Mouse (Mus musculus) stomach, embryonic 14.5 days (tissue): ENCODE measurements around the gene Ube4a. TPM values are rescaled to one million over a fixed set of nuclear protein-coding genes. Genes with fewer than 3 reads are reported as not detected.

Source experiments
- ATAC-seq: fragments of 200-750 bp; cut with Nextera tagmentation; 2 replicates; pipeline ENCODE4 v1.8.0; 2017; ENCODE audit warnings: low read depth, moderate TSS enrichment; ENCODE audit not compliant: insufficient number of reproducible peaks, insufficient read depth, low FRiP score
- H3K27ac ChIP-seq: fragments of 300-500 bp; sonication (generic); 2 replicates; pipeline ENCODE4 v1.5.1; 2014; ENCODE audit warnings: mild to moderate bottlenecking, low read length, moderate library complexity, mixed read lengths
- H3K27me3 ChIP-seq: fragments of 300-500 bp; sonication (generic); 2 replicates; pipeline ENCODE4 v1.6.1; 2014; ENCODE audit warnings: low read length, control low read depth, mixed read lengths; ENCODE audit not compliant: control insufficient read depth, insufficient read depth
- H3K36me3 ChIP-seq: fragments of 300-500 bp; sonication (generic); 2 replicates; pipeline ENCODE4 v1.6.1; 2014; ENCODE audit warnings: mild to moderate bottlenecking, control low read depth, low read length, moderate library complexity, mixed read lengths; ENCODE audit not compliant: control insufficient read depth, insufficient read depth
- H3K4me1 ChIP-seq: fragments of 300-500 bp; sonication (generic); 2 replicates; pipeline ENCODE4 v1.6.1; 2014; ENCODE audit warnings: low read length, control low read depth, mixed read lengths; ENCODE audit not compliant: control insufficient read depth, insufficient read depth
- H3K4me2 ChIP-seq: fragments of 300-500 bp; sonication (generic); replicated peaks from 2 replicates; pipeline ENCODE4 v1.6.1; 2014; ENCODE audit warnings: low read depth, low read length, control low read depth
- H3K4me3 ChIP-seq: fragments of 300-500 bp; sonication (generic); 2 replicates; pipeline ENCODE4 v1.5.1; 2014; ENCODE audit warnings: low read depth, low read length, control low read depth
- H3K9ac ChIP-seq: fragments of 300-500 bp; sonication (generic); replicated peaks from 2 replicates; pipeline ENCODE4 v1.6.1; 2014; ENCODE audit warnings: low read depth, mild to moderate bottlenecking, control low read depth, low read length, moderate library complexity, mixed read lengths
- H3K9me3 ChIP-seq: fragments of 300-500 bp; sonication (generic); 2 replicates; pipeline ENCODE4 v1.6.1; 2016; ENCODE audit warnings: low read depth, low read length, control low read depth; ENCODE audit not compliant: control insufficient read depth
- WGBS: fragments of 180-500 bp; shearing (Covaris S2); extraction: QIAGEN DNeasy Blood & Tissue Kit; methylation state at CpG from one replicate; pipeline ENCODE4 v1.1.7; 2014; 5-methylcytosine and 5-hydroxymethylcytosine counted together
- polyA plus RNA-seq: library from polyadenylated mRNA; unstranded; fragments of >200 nt; fragmentation: Nextera tagmentation; extraction: Ambion mirVana; gene quantifications from 2 replicates; pipeline ENCODE4 v1.2.1, GENCODE M21; 2014

Ube4a gene
- polyA plus RNA-seq: 32.7 and 39.6 TPM in 2 replicates

DNA sequence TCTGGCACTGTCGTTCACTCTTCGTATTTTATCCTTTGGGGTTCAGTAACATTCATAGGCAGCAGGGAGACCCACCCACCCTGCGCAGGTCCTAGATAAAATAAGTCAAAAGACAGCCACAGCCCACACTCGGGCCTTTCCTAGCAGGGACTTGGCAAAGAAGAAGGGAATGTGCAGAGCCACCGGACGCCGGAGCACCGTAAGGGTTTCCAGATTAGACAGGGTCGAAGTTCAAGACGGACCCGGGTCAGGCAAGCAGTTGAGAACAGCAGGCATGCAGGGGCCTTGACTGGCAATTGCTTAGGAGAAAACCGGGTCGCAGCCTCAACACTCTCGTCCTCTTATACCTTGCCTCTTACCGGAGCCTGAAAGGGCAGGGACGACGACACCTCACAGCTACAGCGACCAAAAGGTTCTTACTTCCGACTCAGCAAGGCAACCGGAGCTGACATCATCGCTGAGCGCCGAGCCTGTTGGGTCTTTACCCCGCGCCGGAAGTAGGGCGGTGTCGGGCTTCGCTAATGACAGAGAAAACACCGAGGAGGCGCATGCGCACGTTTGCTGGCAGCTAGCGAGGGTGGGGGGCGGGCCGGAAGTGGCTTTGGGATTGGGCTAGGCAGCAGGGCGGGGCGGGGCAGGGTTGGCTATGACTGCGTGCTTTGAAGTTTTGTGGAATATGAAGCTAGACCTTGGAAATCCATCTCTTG lies at the start of gene Ube4a:
Gene Ube4a, minus strand, starts transcription at position 475 of the 707 bp plus-strand sequence.
- peaks cover 4% of the 10 kb centered on the region for H3K36me3 ChIP-seq
- H3K27me3 ChIP-seq: no peaks in the 10 kb centered on the region
- peak; percentile 95 for ATAC-seq
- H3K4me1 ChIP-seq: peaks cover 9% of the 10 kb centered on the region; the same call in 1 of the 2 replicates
- under 1% methylated on average over 39 of the region's 39 CpGs for WGBS
- H3K4me3 ChIP-seq: peak within 1 kb of the TSS; percentile 73
- H3K4me2 ChIP-seq: peak within 1 kb of the TSS; percentile 82
- H3K9ac ChIP-seq: peak within 1 kb of the TSS; percentile 60
- H3K27ac ChIP-seq: no peak within 1 kb of the TSS
- no peaks in the 10 kb centered on the region for H3K9me3 ChIP-seq

GRCm38 (mm10) chr9:45014879-45015278 lies 49.5 kb upstream of the Ube4a start:
- Histone ChIP-seq H3K27me3 (no peaks in the 10 kb centered on the region), H3K9me3 (no peaks in the 10 kb centered on the region), H3K4me1 (no peaks in the 10 kb centered on the region), H3K4me3 (no peak overlapping the region), H3K9ac (no peak overlapping the region), H3K4me2 (no peak overlapping the region), H3K27ac (no peak overlapping the region), H3K36me3 (no peaks in the 10 kb centered on the region)
- ATAC-seq: no peak
- WGBS: 41% methylated on average over 2 of the region's 2 CpGs

DNA sequence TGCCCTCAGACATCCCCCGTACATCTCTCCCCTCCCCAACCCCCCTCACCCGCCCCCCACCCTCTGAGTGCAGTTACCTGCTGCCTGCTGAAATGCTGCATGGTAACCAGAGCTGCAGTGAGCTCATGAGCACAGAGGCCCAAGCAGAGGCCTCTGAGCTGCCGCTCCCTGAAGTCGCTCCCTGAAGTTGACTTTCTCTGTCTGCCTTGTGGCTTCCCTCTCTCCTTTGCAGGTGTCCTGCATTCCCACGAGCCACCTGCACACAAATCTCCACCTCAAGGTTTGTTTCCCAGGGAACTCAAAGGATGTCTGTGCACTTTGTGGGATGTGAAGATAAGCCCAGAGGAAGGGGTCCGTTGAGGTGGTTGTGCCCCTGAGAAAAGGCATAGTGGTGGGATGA lies 45.9 kb upstream of the Ube4a start:
- Histone ChIP-seq H3K36me3 (no peaks in the 10 kb centered on the region), H3K4me3 (no peak overlapping the region), H3K9ac (no peak overlapping the region), H3K9me3 (no peaks in the 10 kb centered on the region), H3K27me3 (no peaks in the 10 kb centered on the region), H3K27ac (no peak overlapping the region), H3K4me2 (no peak overlapping the region), H3K4me1 (no peaks in the 10 kb centered on the region)
- WGBS: 39% methylated on average over 6 of the region's 6 CpGs
- no peak for ATAC-seq

- 69% methylated on average over 4 of the region's 4 CpGs for WGBS
- H3K9me3 ChIP-seq: no peaks in the 10 kb centered on the region
- no peak overlapping the region for H3K27ac ChIP-seq
- no peak overlapping the region for H3K9ac ChIP-seq
- H3K4me3 ChIP-seq: no peak overlapping the region
- no peak for ATAC-seq
- H3K4me2 ChIP-seq: no peak overlapping the region
- H3K36me3 ChIP-seq: no peaks in the 10 kb centered on the region
- no peaks in the 10 kb centered on the region for H3K4me1 ChIP-seq
- H3K27me3 ChIP-seq: no peaks in the 10 kb centered on the region
These were observed 45.1 kb upstream of the Ube4a start for GRCm38 (mm10) chr9:45010461-45010860.

- H3K4me1 ChIP-seq: no peaks in the 10 kb centered on the region
- H3K9me3 ChIP-seq: no peaks in the 10 kb centered on the region
- no peaks in the 10 kb centered on the region for H3K36me3 ChIP-seq
- H3K4me2 ChIP-seq: no peak within 1 kb of the TSS
- no peaks in the 10 kb centered on the region for H3K27me3 ChIP-seq
- H3K4me3 ChIP-seq: no peak within 1 kb of the TSS
- WGBS: 82% methylated on average over 19 of the region's 19 CpGs
- H3K9ac ChIP-seq: no peak within 1 kb of the TSS
- ATAC-seq: no peak
- no peak within 1 kb of the TSS for H3K27ac ChIP-seq
These were observed 44.0 kb upstream of the Ube4a start, which contains the start of gene Cd3e for GRCm38 (mm10) chr9:45009180-45010078. Gene Cd3e (minus strand): TSS chr9:45009627.

DNA sequence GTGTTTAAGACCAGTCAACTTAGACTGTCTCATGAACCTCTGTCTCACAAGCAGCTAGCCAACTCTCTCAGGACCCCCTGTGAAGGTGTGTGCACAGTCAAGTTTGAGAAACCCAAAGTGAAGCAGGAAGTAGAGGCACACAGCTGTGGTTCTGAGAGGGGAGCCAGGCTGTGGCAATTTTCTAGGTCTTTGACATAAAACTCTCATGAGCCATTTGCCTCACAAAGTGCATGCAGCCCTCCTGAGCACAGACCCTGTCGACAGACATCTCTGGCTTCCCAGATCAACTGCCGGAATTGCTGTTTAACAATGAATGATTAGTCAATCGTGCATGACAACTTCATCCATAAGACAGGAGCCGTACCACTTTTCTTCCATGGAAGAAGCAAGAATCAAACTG lies 42.9 kb upstream of the Ube4a start:
- 80% methylated on average over 4 of the region's 4 CpGs for WGBS

GRCm38 (mm10) chr9:45007404-45007803 lies 42.0 kb upstream of the Ube4a start:
- WGBS: 68% methylated on average over 12 of the region's 12 CpGs
- H3K4me2 ChIP-seq: no peak overlapping the region
- H3K9me3 ChIP-seq: no peaks in the 10 kb centered on the region
- no peaks in the 10 kb centered on the region for H3K4me1 ChIP-seq
- ATAC-seq: no peak
- H3K27me3 ChIP-seq: no peaks in the 10 kb centered on the region
- H3K27ac ChIP-seq: no peak overlapping the region
- H3K9ac ChIP-seq: no peak overlapping the region
- no peaks in the 10 kb centered on the region for H3K36me3 ChIP-seq
- no peak overlapping the region for H3K4me3 ChIP-seq

More for the DNA sequence above, 42.9 kb upstream of the Ube4a start:
- no peaks in the 10 kb centered on the region for H3K9me3 ChIP-seq
- H3K4me2 ChIP-seq: no peak overlapping the region
- no peak overlapping the region for H3K27ac ChIP-seq
- H3K4me1 ChIP-seq: no peaks in the 10 kb centered on the region
- no peak for ATAC-seq
- no peak overlapping the region for H3K4me3 ChIP-seq
- H3K27me3 ChIP-seq: no peaks in the 10 kb centered on the region
- no peak overlapping the region for H3K9ac ChIP-seq
- no peaks in the 10 kb centered on the region for H3K36me3 ChIP-seq

- no peak overlapping the region for H3K27ac ChIP-seq
- no peaks in the 10 kb centered on the region for H3K9me3 ChIP-seq
- H3K4me1 ChIP-seq: no peaks in the 10 kb centered on the region
- no peaks in the 10 kb centered on the region for H3K36me3 ChIP-seq
- H3K27me3 ChIP-seq: no peaks in the 10 kb centered on the region
- H3K4me2 ChIP-seq: no peak overlapping the region
- ATAC-seq: no peak
- no peak overlapping the region for H3K4me3 ChIP-seq
- no peak overlapping the region for H3K9ac ChIP-seq
- WGBS: 69% methylated on average over 3 of the region's 3 CpGs
These were observed 34.8 kb upstream of the Ube4a start for GRCm38 (mm10) chr9:45000249-45000648.
